Comparison of ENCODE assay signal across 24 mouse cellular contexts in the genomic region with DNA sequence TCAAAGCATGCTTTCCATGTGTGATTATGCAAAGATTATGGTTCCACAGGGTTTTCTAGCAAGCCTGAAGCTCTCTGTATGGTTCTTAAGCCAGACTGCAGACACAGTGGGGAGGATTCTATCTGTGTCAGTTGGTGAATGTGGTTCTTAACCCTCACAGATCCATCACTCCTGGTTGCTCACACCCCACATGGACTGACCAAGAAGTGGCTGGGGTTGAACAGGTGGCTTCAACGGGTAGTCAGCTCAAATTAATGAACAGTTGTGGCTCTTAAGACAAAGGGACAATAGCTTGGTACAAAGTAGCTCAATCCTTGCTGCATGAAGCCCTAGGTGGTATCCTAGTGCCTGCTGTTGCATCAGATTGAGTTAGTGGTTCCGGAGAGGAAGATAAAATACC.
DNase-seq lines count a peak whose midpoint lies in the region; ATAC-seq and TF ChIP-seq lines count a peak whose summit lies in the region.
"Had no signal": no experiment of that assay in that cellular context is flagged by ENCODE, and none has a peak within 500 bp of the region (broad histone marks: within the 10 kb centered on the region; RNA-seq: fewer than 3 reads in every experiment).

No protein-coding gene starts in this region.

- no peak for DNase-seq in cerebellum, postnatal 4 days (ENCODE audit: low spot score in 2 of 2)
- peak; percentile 79 for DNase-seq in brain, adult 2 months (ENCODE audit: low read depth, low spot score)
- DNase-seq in cerebellum, adult 2 months, result peak; percentile 40 to 53
- peak; percentile 11 to 25 for DNase-seq in cerebellum, postnatal 14 days
- no peak for DNase-seq in layer of hippocampus, postnatal 10 days (ENCODE audit: low spot score in 2 of 2)
- no peak for DNase-seq in urinary bladder, postnatal 36 days (ENCODE audit: low spot score in 2 of 2)
- DNase-seq in hindbrain, embryonic 10.5 days (ENCODE audit: low spot score), result no peak
- DNase-seq: adrenal gland, adult 8-10 months; adrenal gland, postnatal 36 days; B cell, adult 2 months; embryo, embryonic 11 days; gastrocnemius, postnatal 36 days; heart, adult 18-20 months; heart, postnatal 10 days; heart, postnatal 4 days had no signal

- no peaks in the 10 kb centered on the region for H3K9me3 ChIP-seq in hindbrain, embryonic 10.5 days
- H3K9me3 ChIP-seq: embryonic facial prominence, embryonic 15.5 days; forebrain, embryonic 15.5 days; G1E; heart, embryonic 10.5 days; hindbrain, embryonic 13.5 days had no signal

- H3K36me3 ChIP-seq in hindbrain, embryonic 10.5 days, result no peaks in the 10 kb centered on the region
- H3K36me3 ChIP-seq: embryonic facial prominence, embryonic 15.5 days; forebrain, embryonic 15.5 days; G1E; heart, embryonic 10.5 days; hindbrain, embryonic 13.5 days had no signal

- H3K4me1 ChIP-seq in cerebellum, adult 2 months (ENCODE audit: control insufficient read depth, insufficient read depth, low read length), result peaks cover 6% of the 10 kb centered on the region; the same call in 1 of the 2 replicates
- H3K4me1 ChIP-seq in hindbrain, embryonic 10.5 days (replicated peaks), result no peaks in the 10 kb centered on the region
- H3K4me1 ChIP-seq: embryonic facial prominence, embryonic 15.5 days; forebrain, embryonic 15.5 days; heart, embryonic 10.5 days had no signal

- no peaks in the 10 kb centered on the region for H3K27me3 ChIP-seq in cerebellum, adult 2 months (ENCODE audit: control insufficient read depth, insufficient read depth, low read length)
- no peaks in the 10 kb centered on the region for H3K27me3 ChIP-seq in hindbrain, embryonic 10.5 days (ENCODE audit: insufficient read depth, poor library complexity, severe bottlenecking)
- H3K27me3 ChIP-seq: embryonic facial prominence, embryonic 15.5 days; forebrain, embryonic 15.5 days; hindbrain, embryonic 13.5 days had no signal

- H3K4me3 ChIP-seq in cerebellum, adult 2 months (replicated peaks; ENCODE audit: insufficient read depth, low read depth, low read length), result no peak overlapping the region
- no peak overlapping the region for H3K4me3 ChIP-seq in hindbrain, embryonic 10.5 days
- H3K4me3 ChIP-seq: embryonic facial prominence, embryonic 15.5 days; erythroblast, embryonic 14.5 days; forebrain, embryonic 15.5 days; heart, embryonic 10.5 days; hindbrain, embryonic 13.5 days had no signal

- H3K27ac ChIP-seq in cerebellum, adult 2 months (ENCODE audit: insufficient read depth, low read length), result no peak overlapping the region
- no peak overlapping the region for H3K27ac ChIP-seq in hindbrain, embryonic 10.5 days
- H3K27ac ChIP-seq: embryonic facial prominence, embryonic 15.5 days; forebrain, embryonic 15.5 days; heart, embryonic 10.5 days; hindbrain, embryonic 13.5 days; hindbrain, postnatal 0 days had no signal

- ATAC-seq in cerebellum, adult (ENCODE audit: insufficient number of reproducible peaks, low FRiP score, low TSS enrichment), result peak; percentile 84
- ATAC-seq: CD4-positive, CD25-positive, alpha-beta regulatory T cell, adult 4 months; forebrain, embryonic 15.5 days; hindbrain, postnatal 0 days had no signal

- 7% methylated on average over 2 of the region's 2 CpGs for WGBS in cerebellum, adult 2 months
- WGBS in hindbrain, embryonic 10.5 days, result 59% methylated on average over 2 of the region's 2 CpGs

- no peak for TF ChIP-seq CTCF in cerebellum, adult 2 months (IDR thresholded peaks at IDR 0.05; ENCODE audit: borderline replicate concordance, insufficient read depth, low read depth, low read length)

- no peak for TF ChIP-seq POLR2A in cerebellum, adult 2 months (IDR thresholded peaks at IDR 0.05; ENCODE audit: borderline replicate concordance, insufficient read depth, low read length)

Comparison
In these comparisons a context has a peak if more than half of its experiments do, and no peak if none do; other contexts are left out.
1. DNase-seq: peak in brain, adult 2 months (single experiment), cerebellum, adult 2 months (2 of 2) and cerebellum, postnatal 14 days (2 of 2); none in cerebellum, postnatal 4 days (0 of 2), layer of hippocampus, postnatal 10 days (0 of 2), urinary bladder, postnatal 36 days (0 of 2) and hindbrain, embryonic 10.5 days (single experiment).